Mouse (Mus musculus) spleen, postnatal 36 days (tissue): ENCODE measurements around the gene Enox1.

ENCODE experiments used
- DNase-seq, 2 experiments: peaks; one replicate each; pipeline ENCODE4 v3.0.0; 2022; ENCODE audit warnings: low spot score in 2 of 2, mixed read lengths in 1 of 2

Gene Enox1

DNA sequence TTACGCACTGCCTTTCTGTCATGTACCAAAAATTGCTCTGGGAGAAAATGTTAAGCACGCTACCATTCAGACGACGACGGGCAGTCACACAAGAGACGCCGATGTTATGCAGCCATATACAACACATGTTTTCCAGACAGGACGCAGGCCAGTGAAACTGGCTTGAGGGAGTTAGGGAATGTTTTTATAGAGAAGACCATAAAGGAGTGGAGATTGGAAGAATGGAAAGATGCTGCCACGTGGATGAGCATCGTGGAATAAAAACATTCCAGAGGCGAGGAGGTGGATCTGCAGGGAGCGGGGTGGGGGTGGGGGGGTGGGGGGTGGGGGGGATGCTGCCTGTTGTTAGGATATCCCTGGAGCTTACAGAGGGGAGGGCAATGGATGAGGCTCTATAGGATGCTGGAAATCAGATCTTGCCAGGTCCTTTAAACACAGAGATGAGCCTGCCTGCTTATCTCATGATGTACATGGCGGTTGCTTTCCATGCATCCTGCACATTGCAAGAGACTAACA, 116.4 kb downstream of the Enox1 start:
- DNase-seq: no peak

DNA sequence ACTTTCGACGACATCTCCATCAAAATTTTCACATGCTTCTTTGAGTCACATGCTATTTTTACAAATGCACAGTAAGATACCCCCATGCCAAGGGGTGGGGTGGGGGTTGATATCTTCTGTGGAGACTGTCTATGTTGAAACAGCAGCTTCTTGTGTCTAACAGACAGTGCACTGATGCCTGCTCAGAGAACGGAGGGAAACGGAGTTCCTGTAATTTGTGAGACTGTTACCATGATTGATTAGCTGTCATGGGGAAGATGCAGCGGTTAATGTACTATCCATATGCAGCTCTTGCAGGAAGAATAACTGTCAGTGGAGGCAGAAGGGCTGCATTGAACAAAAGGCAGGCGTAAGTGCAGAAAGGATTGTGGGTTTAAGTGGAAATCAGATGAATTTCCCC, 117.2 kb downstream of the Enox1 start:
- DNase-seq: no peak

DNA sequence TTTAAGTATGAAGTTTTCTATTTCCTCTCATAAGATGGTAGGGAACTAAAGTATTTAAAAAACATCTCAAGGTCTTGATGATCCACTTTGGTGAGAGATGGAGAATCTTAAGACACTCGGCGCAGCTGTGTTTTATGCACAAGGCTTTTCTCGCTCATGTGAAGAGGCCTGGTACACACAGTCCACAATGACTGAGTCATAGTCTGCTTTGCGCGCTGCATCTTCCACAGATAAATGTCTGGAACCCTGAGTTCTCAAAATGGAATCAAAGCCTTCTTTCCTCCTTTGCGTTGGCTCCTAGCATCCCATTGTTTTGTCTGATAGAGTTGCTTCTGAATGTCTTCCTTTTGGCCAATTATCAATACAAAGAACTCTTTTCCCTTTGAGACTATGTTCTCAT, 119.0 kb downstream of the Enox1 start:
- no peak for DNase-seq

DNA sequence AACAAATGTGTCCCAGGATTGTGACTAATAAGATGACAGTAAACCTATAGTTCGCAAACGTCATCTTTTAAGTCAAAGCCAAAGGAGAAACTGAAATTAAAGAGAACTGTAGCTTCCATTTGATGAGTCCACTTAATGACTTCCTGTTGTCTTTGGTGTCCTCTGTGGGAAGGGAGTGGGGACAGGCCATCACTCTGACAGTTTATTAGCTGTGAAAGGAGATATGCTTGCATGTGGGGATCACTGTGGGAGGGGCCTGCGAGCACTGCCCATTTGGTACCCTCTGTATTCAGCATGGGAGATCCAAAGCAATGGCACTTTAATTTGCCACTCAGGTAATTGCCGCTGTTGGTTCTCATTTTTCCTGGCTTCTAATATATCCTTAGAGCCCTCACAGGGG, 122.6 kb downstream of the Enox1 start:
- no peak for DNase-seq

DNA sequence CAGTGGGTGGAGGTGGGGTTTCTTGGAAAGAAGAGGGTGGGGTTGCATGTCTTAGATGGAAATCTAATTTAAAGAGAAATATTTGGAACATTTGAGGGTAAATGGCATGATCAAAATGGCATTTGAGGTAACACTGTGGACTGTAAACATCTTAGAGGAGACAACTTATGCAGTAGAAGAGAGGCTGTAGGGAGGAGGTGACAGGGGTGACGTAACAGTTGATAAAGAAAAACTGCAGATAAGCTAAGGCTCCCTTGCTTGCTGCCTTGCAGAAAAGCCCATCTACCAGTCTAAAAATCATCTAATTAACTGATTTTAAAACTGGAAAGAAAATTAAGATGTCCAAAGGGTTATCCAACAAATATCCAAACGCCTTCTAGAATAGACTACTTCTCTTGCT, 123.9 kb downstream of the Enox1 start:
- no peak for DNase-seq

DNA sequence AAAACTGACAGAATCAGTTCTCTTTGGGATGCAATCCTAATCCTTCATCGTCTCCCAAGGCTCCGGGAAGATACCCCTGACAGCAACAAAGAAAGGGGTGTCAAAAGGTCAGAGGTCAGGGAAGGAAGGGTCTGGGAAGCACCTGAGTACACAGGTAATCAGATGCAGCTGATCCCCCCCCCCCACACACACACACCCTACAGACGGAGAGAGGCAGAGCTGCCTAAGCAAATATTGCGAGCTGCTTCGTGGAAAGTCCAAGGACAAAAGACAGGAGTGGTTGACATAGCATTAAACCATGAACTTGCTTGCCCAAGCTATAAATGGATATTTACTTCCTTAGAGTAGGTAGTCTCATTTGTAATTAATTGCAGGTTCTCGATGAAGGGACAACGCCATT, 124.3 kb downstream of the Enox1 start:
- no peak for DNase-seq

DNA sequence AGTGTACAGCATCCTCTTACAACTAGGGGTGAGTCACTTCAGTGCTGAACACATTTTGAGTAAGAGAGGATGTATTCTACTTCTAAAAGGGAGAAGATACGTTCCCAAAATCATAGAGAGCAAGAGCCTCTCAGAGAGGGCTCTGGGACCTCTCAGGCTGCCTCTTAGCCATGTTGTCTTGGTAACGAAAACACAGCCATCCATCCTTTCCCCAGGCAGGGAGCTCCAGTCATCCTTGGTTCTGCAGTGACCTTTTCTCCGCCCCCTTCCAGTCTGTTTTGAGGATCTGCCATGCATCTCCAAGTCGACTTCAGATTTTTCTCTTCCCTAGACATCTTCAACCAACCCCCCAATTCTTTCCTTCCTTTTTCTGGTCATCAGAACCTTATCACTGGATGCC, 127.4 kb downstream of the Enox1 start:
- no peak for DNase-seq

DNA sequence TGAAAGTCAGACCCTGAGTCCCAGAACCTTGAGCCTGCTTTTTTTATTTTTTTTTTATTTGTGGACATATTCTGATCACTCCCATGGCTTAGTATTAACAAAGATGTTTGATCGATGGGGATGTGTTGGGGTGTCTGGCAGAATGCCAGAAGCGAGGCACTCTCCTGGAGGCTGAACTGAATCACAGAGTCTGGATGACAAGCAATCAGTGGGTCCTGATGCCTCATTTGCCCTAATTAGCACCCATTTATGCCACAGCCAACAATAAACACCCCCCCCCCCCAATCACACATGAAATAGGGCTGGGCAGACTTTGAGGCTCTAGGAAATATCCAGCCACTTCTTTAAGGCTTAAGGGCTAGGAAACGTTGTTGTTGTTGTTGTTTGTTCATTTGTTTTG, 128.9 kb downstream of the Enox1 start:
- DNase-seq: no peak

DNA sequence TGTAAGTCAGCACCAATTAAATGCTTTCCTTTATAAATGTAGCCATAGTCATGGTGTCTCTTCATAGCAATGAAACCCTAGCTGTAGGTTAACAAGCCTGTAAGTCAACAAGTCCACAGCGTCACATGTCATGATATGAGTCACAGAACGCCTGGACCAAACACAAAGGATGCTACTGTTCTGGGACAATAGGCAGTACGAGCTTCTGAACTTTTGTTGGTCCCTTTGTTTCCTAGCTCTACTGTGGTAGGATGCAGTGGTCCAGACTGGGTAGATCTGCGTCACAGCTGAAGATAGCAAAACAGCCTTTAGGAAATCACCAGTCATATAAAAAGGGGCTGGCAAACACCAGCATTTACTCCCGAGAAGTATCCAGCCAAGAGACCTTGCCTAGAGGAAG, 135.2 kb downstream of the Enox1 start:
- no peak for DNase-seq

DNA sequence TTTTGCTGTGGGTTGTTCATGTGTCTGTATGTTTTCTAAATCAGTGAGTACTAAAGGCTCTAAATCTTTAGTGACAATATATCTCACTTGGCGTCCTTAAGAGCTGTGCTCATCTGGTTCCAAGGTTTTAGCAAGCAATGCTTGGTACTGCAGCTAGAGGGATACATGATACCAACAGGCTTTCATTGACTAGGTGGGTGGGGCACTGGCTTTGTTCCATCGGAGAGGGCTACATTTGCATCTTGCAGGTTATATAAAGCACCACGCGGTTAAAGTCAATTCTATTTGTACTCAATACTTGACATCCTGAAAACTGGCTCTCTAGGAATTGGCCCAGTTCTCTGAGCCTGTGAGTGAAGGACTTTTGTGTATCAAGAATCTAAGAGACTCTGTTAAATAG, 140.5 kb downstream of the Enox1 start:
- DNase-seq: no peak

DNA sequence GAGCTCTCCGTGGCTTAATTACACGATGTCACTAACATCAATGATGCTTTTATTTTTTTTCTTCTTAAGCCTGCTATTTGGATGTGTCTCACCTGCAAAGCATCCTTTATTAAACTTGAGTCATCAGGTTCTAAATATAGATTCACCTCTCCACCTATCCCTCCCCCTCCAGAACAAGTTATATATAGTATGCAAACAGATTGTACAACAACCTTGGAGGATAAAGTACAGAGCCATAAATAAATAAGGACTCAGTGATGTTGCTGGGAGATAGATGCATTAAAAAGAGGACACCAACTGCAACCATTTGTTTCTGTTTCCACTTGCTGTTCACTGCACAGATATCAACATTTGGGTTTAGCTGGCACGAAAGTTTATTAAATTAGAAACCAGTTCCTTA, 141.8 kb downstream of the Enox1 start:
- DNase-seq: no peak

DNA sequence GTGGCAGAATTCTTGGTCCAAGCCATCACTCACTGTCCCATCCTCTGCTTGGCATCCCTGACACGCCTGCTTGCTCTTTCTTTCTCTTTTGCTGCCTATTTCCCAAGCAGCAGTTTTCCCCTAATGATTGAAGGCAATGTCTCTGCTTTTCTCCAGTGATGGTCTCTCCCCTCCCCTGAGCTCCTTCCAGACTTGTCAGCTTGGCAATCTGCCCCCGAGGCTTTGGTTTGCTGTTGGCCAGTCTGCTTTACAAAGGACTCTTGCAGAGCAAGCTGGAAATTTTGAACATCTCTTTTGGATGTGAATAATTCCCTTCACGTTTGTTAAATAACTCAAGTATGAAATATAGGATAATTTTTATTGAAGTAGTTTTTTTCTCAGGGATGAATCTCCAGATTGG, 153.0 kb downstream of the Enox1 start:
- no peak for DNase-seq

DNA sequence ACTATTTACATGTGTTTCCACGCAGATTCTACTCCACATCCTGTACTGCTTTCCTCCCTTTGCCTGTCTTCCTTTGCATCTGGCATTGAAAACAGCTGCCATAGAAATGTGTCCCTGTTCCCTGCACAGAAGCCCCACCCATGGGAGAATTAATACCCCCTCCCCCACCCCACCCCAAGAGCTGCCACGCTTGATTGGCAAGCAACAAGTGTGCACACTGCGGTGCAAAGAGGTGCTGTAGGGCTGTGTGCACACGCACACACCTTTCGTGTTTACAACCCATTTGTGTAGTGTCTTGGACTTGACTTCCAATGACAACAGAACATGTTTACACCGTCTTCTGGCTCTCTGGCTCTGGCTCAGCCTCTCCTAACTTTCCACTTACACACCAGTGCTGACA, 154.9 kb downstream of the Enox1 start:
- no peak for DNase-seq

DNA sequence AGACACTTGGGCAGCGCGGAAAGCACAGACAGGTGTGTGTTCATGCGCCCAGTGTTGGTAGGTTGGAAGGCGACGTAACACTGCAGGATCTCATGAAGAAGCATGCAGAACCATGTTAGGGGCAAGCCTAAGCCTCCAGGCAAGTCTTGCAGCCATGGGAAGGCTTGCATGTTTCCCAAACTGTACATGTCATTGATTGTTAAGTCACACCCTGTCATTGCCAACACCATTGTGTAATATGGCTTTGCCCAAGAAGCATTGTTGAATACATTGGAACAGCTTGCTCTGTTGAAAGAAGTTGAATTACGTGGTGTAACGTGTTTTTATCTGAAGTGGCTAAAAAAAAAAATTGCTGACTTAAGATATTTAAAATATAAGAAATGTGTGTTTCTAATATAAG, 162.8 kb downstream of the Enox1 start:
- DNase-seq: no peak

DNA sequence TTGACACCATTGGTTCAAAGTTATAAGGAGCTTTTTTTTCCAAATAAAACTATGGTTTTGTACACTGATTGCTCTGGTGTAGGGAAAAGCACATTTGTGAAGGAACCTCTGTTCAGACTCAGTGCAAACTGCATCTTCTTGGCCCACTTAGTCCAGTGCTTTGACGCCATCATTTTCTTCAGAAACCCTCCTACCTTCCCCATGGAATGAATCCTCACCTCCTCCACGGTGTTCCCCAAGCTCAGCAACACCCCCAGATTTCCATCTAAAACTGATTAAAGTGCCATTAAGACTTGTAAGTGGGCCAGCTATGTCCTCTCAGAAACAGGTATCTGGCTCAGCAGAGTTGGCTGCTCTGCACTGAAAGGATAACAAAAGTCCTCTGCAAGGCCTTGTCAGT, 167.8 kb downstream of the Enox1 start:
- DNase-seq: no peak

DNA sequence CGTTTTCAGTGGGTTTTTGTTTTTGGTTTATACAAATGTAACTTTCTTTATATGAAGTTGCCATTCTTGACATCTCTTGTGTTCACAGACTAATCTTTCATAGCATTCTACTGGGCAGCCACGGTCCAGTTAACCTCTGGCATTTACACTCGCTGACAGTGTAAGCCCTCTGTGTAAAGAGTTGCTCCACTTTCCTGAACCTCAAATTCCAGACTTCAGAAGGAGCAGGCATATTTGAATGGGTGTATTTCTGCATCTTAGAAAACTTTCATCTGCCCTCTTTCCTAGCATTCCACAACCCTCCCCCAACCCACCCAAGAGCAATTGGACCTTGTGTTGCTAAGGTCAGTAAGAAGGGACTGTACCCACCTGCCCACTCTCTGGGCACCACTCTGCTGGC, 171.1 kb downstream of the Enox1 start:
- DNase-seq: no peak

DNA sequence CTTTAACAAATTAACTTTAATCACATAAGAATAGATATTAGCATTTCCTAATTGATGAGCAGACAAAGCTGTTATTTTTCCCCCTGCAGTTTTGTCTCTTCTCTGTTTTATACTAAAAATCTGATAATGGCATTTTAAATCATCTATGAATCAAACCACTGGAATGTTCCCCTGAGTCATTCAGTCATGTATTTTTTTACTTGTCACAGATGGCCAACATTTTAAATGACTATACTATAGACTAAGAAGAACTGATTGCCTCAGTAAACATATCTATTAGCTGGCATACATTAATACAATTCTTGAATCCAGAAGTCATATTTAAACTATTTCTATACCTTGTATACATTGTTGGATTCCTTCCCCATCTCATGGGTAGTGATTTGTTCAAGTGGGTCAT, 173.2 kb downstream of the Enox1 start:
- DNase-seq: no peak

DNA sequence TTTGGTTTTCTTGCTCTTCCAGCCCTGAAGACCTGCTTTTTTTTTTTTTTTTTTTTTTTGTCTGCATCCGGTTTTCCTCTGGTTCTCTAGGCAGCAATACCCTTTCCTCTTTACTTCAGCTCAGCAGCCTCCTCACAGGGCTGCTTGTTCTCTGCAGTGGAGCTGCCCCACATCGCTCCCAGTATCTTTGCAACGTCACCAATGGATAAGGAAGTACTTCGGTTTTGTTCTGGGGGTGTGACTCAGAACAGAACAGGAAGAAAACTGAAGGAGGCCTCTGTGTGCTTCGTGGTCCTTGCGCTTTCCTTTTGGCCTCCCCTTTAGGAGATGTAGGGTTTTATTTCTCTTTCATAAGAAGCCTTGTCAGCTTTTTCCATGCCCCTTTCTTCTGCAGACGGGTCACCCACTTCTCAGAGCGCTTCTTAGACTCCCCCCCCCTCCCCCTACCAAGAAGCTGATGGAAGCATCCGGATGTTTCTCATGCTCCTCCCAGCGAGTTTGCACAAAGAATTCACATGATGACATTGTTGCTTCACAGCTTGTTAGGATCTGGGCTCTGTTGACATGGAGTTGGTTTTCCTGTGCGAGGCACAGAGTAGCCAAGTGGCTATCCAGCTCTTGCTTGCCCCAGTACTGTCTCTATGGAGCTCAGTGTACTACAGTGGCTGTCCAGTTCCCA, 187.2 kb downstream of the Enox1 start:
- DNase-seq: peak in 1 of 2 experiments; percentile 6

DNA sequence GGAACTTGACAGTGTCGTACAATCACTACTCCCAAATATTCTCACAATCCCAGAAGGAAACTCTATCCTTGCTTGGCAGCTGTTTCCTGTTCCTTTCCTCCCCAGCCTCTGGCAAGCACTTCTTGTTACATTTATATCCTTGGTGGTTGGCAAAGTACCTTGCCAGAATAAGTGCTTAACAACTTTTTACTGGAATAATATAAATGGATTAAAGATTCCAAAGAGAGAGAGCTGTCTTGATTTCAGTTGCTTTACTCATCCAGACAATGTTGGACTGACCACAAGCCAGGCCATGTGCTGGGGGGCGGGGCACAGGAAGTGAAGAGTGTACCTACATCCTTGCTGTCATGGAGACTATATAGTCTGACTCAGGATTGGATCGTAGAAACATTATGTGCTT, 189.7 kb downstream of the Enox1 start:
- no peak for DNase-seq

DNA sequence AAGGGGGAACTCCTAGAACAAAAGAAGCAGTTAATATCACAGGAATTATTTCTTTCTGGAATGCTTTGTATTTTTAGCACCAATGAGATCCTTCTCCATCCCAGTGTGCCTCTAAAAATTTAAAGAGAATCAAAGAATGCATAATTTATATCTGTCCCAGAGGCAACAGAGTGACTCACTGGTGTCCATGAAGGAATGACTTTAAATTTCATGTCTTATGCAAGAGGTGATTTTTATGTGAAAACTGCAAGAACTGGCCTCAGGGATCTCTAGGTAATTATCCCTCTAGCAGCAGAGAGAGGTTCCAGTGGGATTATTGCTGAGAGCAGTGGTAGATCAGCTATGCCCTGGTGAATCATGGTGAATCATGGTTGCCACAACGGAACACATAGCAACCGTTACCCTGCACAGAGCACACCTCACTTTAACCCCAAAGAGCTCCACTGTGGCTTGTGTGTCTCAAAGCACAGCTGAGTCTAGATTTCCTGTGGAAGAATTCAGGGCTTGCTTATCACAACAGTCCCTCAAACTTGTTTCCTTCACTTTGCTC, 195.3 kb downstream of the Enox1 start:
- DNase-seq: no peak

DNA sequence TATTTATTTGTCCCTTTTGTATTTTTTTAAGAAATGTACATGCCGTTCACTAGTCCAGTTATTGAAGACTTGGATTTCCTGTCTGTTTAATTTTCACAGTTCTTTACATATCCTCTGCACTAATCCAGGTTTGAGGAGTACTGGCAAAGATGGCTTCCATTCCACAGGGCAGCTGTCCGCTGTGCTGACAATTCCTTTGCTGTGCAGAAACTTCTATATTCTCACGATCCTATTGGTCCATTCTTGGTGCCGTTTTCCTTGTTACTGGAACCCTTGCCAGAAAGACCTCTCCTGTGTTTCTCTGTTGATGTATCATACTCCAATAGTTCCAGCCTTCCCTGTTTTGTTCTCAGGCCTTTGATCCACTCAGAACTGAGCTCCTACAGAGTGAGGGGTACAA, 206.1 kb downstream of the Enox1 start:
- DNase-seq: no peak

DNA sequence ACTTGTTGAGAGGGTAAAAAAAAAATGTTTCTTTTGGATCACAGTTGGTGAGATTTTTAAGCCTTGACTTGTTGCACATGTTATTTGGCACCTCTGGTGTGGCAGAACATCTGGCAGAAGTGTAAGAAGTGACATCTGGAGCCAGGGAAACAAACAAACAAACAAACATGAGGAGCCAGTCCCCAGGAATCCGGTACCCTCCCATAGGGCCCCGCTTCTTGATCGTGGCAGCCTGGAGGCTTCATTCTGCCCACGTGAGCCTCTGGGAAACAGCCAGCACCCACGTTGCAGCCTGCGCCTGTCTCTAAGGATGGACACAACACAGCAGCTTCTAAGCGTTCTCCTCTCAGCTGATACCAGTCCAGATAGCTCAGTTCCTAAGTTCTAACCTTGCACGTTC, 211.8 kb downstream of the Enox1 start:
- DNase-seq: no peak

DNA sequence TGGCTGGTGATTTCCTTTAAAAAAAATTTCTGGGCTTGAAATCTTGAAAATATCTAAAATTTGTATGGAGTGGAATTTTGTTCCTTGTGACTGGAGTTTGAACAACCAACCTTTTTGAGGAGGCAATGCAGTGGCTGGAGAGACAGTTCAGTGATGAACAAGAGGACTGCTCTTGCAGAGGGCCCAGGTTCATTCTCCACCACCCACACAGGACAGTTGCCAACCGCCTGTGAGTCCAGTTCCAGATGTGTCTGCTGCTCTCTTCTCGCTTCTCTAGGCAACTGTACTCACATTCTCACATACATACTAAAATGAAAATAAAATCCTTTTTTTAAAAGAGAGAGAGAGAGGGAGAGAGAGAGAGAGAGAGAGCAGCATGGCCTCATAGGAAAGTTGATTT, 212.5 kb downstream of the Enox1 start:
- no peak for DNase-seq

DNA sequence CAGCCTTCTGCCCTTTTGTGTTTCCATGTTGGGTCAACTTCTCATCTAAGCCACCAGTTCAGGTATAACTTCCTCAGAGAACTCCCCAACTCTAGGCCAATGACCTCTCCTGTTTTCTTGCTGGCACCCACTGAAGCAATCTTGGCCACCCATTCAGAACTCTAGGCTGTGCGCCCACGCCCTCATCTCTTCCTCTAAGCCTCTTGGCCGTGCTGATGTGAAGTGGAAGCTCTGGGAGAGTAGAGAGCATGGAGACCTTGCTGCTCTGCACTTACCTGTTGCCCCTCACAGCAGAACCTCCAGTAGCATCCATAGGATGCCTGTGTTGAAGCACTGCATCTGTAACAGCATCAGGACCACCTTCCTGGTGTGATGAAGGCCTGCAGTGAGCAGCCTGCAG, 214.0 kb downstream of the Enox1 start:
- no peak for DNase-seq
